Mouse (Mus musculus) CH12.LX (cell line): ENCODE measurements around the gene Pbx2. TPM values are rescaled to one million over a fixed set of nuclear protein-coding genes. Genes with fewer than 3 reads are reported as not detected.

Experiments
- DNase-seq: peaks from one replicate; pipeline ENCODE4 v3.0.0-alpha.2; 2013; ENCODE audit errors: extremely low read depth
- H3K27ac ChIP-seq: 2 replicates; pipeline ENCODE4 v1.5.1; 2012; ENCODE audit warnings: low read depth, mild to moderate bottlenecking, control low read depth, moderate library complexity; ENCODE audit not compliant: insufficient read depth
- H3K27me3 ChIP-seq: replicated peaks from 2 replicates; pipeline ENCODE3; 2012; ENCODE audit warnings: inconsistent platforms
- H3K36me3 ChIP-seq, 2 experiments: replicated peaks in 1 of 2; 2 replicates each; pipeline versions ENCODE3 to v1.6.1; 2012; ENCODE audit warnings: inconsistent platforms in 1 of 2, low read length in 1 of 2, mild to moderate bottlenecking in 1 of 2, mixed read lengths in 1 of 2, moderate library complexity in 1 of 2; ENCODE audit not compliant: control insufficient read depth in 1 of 2, insufficient read depth in 1 of 2
- H3K4me1 ChIP-seq, 2 experiments: 2 replicates each; pipeline ENCODE4 v1.6.1; 2012; ENCODE audit warnings: inconsistent platforms in 1 of 2, moderate library complexity in 1 of 2; ENCODE audit not compliant: insufficient read depth in 2 of 2, control insufficient read depth in 1 of 2
- H3K4me2 ChIP-seq: 2 replicates; pipeline ENCODE4 v1.6.1; 2012; ENCODE audit warnings: low read depth, mild to moderate bottlenecking, control low read depth; ENCODE audit not compliant: poor library complexity, insufficient read depth, severe bottlenecking
- H3K4me3 ChIP-seq, 3 experiments: fragments of 150-350 bp in 1 of 3; sonication (generic) in 1 of 3; replicated peaks in 1 of 3; 2 replicates each; pipeline versions ENCODE3 to v1.5.1; 2011 to 2012; ENCODE audit warnings: low read depth in 2 of 3, low read length in 2 of 3, mild to moderate bottlenecking in 2 of 3, moderate library complexity in 2 of 3, control low read depth in 1 of 3, improper control_type of control experiment in 1 of 3, inconsistent platforms in 1 of 3, mixed read lengths in 1 of 3; ENCODE audit not compliant: poor library complexity in 1 of 3
- H3K79me2 ChIP-seq: replicated peaks from 2 replicates; pipeline ENCODE4 v1.6.1; 2012; ENCODE audit warnings: mild to moderate bottlenecking, moderate library complexity; ENCODE audit not compliant: control insufficient read depth, poor library complexity, insufficient read depth, severe bottlenecking; ENCODE audit errors: extremely low read depth
- H3K9ac ChIP-seq: 2 replicates; pipeline ENCODE4 v1.6.1; 2012; ENCODE audit warnings: low read depth, mild to moderate bottlenecking, control low read depth, moderate library complexity; ENCODE audit not compliant: insufficient read depth
- H3K9me3 ChIP-seq: replicated peaks from 2 replicates; pipeline ENCODE3; 2012; ENCODE audit warnings: low read length, inconsistent platforms, mixed read lengths
- BHLHE40 ChIP-seq: IDR thresholded peaks from 2 replicates; pipeline ENCODE4 v1.6.1; 2011; ENCODE audit warnings: mild to moderate bottlenecking, low read depth, low read length, improper control_type of control experiment
- CHD1 ChIP-seq: IDR thresholded peaks from 2 replicates; pipeline ENCODE4 v1.6.1; 2012; ENCODE audit warnings: low read depth, low read length, improper control_type of control experiment, inconsistent platforms
- CHD2 ChIP-seq: IDR thresholded peaks from 2 replicates; pipeline ENCODE4 v1.6.1; 2011; ENCODE audit warnings: low read length, improper control_type of control experiment
- CTCF ChIP-seq, 2 experiments: IDR thresholded peaks in 1 of 2; conservative IDR thresholded peaks in 1 of 2; 2 replicates each; pipeline ENCODE4 v1.5.1; 2011 to 2012; ENCODE audit warnings: low read depth in 2 of 2, low read length in 2 of 2, improper control_type of control experiment in 1 of 2, inconsistent platforms in 1 of 2, mild to moderate bottlenecking in 1 of 2, moderate library complexity in 1 of 2
- ELF1 ChIP-seq: IDR thresholded peaks from 2 replicates; pipeline ENCODE4 v1.6.1; 2014; ENCODE audit warnings: low read depth, mild to moderate bottlenecking, inconsistent platforms, low read length, improper control_type of control experiment
- EP300 ChIP-seq: IDR thresholded peaks from 2 replicates; pipeline ENCODE4 v1.6.1; 2011; ENCODE audit warnings: low read length, improper control_type of control experiment
- ETS1 ChIP-seq: conservative IDR thresholded peaks from 2 replicates; pipeline ENCODE4 v1.6.1; 2012; ENCODE audit warnings: low read depth, mild to moderate bottlenecking, inconsistent platforms, low read length, improper control_type of control experiment, moderate library complexity
- IRF4 ChIP-seq: IDR thresholded peaks from 2 replicates; pipeline ENCODE4 v1.6.1; 2014; ENCODE audit warnings: low read depth, mild to moderate bottlenecking, inconsistent platforms, low read length, improper control_type of control experiment
- KAT2A ChIP-seq: IDR thresholded peaks from 2 replicates; pipeline ENCODE4 v1.6.1; 2012; ENCODE audit warnings: low read length, improper control_type of control experiment, inconsistent platforms; ENCODE audit not compliant: insufficient replicate concordance
- MAFK ChIP-seq: IDR thresholded peaks from 2 replicates; pipeline ENCODE4 v1.6.1; 2011; ENCODE audit warnings: low read length, improper control_type of control experiment; ENCODE audit not compliant: insufficient replicate concordance
- MAX ChIP-seq: IDR thresholded peaks from 2 replicates; pipeline ENCODE4 v1.6.1; 2011; ENCODE audit warnings: low read length, improper control_type of control experiment
- MAZ ChIP-seq: IDR thresholded peaks from 2 replicates; pipeline ENCODE4 v1.6.1; 2012; ENCODE audit warnings: low read depth, mild to moderate bottlenecking, inconsistent platforms, low read length, improper control_type of control experiment, moderate library complexity
- MXI1 ChIP-seq: IDR thresholded peaks from 2 replicates; pipeline ENCODE4 v1.6.1; 2011; ENCODE audit warnings: mild to moderate bottlenecking, low read depth, low read length, improper control_type of control experiment
- NELFE ChIP-seq: IDR thresholded peaks from 2 replicates; pipeline ENCODE4 v1.6.1; 2011; ENCODE audit warnings: low read depth, low read length, improper control_type of control experiment
- NRF1 ChIP-seq: IDR thresholded peaks from 2 replicates; pipeline ENCODE4 v1.6.1; 2014; ENCODE audit warnings: low read depth, mild to moderate bottlenecking, inconsistent platforms, low read length, improper control_type of control experiment, moderate library complexity
- POLR2A ChIP-seq: IDR thresholded peaks from 2 replicates; pipeline ENCODE4 v1.6.1; 2011; ENCODE audit warnings: low read depth, mild to moderate bottlenecking, improper control_type of control experiment, low read length
- POLR2AphosphoS2 ChIP-seq: IDR thresholded peaks from 2 replicates; pipeline ENCODE4 v1.6.1; 2011; ENCODE audit warnings: low read depth, low read length, improper control_type of control experiment
- RAD21 ChIP-seq: IDR thresholded peaks from 2 replicates; pipeline ENCODE4 v1.6.1; 2011; ENCODE audit warnings: low read depth, mild to moderate bottlenecking, low read length, improper control_type of control experiment, moderate library complexity
- RCOR1 ChIP-seq: conservative IDR thresholded peaks from 2 replicates; pipeline ENCODE4 v1.6.1; 2012; ENCODE audit warnings: low read depth, mild to moderate bottlenecking, inconsistent platforms, low read length, improper control_type of control experiment
- SIN3A ChIP-seq: IDR thresholded peaks from 2 replicates; pipeline ENCODE4 v1.6.1; 2012; ENCODE audit warnings: low read length, improper control_type of control experiment, inconsistent platforms
- SMC3 ChIP-seq: IDR thresholded peaks from 2 replicates; pipeline ENCODE4 v1.6.1; 2011; ENCODE audit warnings: low read depth, low read length, improper control_type of control experiment
- TBP ChIP-seq: conservative IDR thresholded peaks from 2 replicates; pipeline ENCODE4 v1.6.1; 2011; ENCODE audit warnings: low read depth, low read length, improper control_type of control experiment
- TCF12 ChIP-seq: IDR thresholded peaks from 2 replicates; pipeline ENCODE4 v1.6.1; 2014; ENCODE audit warnings: low read depth, mild to moderate bottlenecking, inconsistent platforms, low read length, improper control_type of control experiment
- UBTF ChIP-seq: IDR thresholded peaks from 2 replicates; pipeline ENCODE4 v1.6.1; 2012; ENCODE audit warnings: low read depth, mild to moderate bottlenecking, inconsistent platforms, low read length, improper control_type of control experiment, moderate library complexity
- USF1 ChIP-seq: IDR thresholded peaks from 2 replicates; pipeline ENCODE4 v1.6.1; 2014; ENCODE audit warnings: low read depth, mild to moderate bottlenecking, inconsistent platforms, low read length, improper control_type of control experiment
- ZMIZ1 ChIP-seq: IDR thresholded peaks from 2 replicates; pipeline ENCODE4 v1.6.1; 2012; ENCODE audit warnings: low read depth, mild to moderate bottlenecking, inconsistent platforms, low read length, improper control_type of control experiment
- ZNF384 ChIP-seq: IDR thresholded peaks from 2 replicates; pipeline ENCODE4 v1.6.1; 2012; ENCODE audit warnings: low read depth, low read length, improper control_type of control experiment, inconsistent platforms
- dilution Hi-C: fragments of 300-500 bp; cut with MboI; formaldehyde crosslinking; loops from 2 replicates; pipeline ENCODE4 v1.14.3; 2020; ENCODE audit warnings: low sequenced_read_pairs; ENCODE audit not compliant: extremely low pct_unique_long_range_greater_than_20kb, extremely low pct_ligation_motif_present
- in situ Hi-C: fragments of 300-500 bp; cut with MboI; formaldehyde crosslinking; loops from 3 replicates; pipeline ENCODE4 v1.14.3; 2019; ENCODE audit warnings: low sequenced_read_pairs, low pct_ligation_motif_present, low pct_unique_long_range_greater_than_20kb, mixed read lengths
- polyA plus RNA-seq: library from polyadenylated mRNA; unstranded; fragments of >175 nt; gene quantifications from 2 replicates; pipeline ENCODE4 v1.2.1, GENCODE M21; 2012; ENCODE audit warnings: low read depth; ENCODE audit not compliant: insufficient read length
- total RNA-seq, 2 experiments: library from RNA; depleted of rRNA; stranded (reverse); fragments of 300-350 nt in 1 of 2; fragments of >200 nt in 1 of 2; gene quantifications; 2 replicates each; pipeline ENCODE4 v1.2.3; 2012 to 2014

Gene Pbx2
- total and polyA plus RNA-seq, 3 experiments = 30.0 to 50.5 (median 41.0) TPM

DNA sequence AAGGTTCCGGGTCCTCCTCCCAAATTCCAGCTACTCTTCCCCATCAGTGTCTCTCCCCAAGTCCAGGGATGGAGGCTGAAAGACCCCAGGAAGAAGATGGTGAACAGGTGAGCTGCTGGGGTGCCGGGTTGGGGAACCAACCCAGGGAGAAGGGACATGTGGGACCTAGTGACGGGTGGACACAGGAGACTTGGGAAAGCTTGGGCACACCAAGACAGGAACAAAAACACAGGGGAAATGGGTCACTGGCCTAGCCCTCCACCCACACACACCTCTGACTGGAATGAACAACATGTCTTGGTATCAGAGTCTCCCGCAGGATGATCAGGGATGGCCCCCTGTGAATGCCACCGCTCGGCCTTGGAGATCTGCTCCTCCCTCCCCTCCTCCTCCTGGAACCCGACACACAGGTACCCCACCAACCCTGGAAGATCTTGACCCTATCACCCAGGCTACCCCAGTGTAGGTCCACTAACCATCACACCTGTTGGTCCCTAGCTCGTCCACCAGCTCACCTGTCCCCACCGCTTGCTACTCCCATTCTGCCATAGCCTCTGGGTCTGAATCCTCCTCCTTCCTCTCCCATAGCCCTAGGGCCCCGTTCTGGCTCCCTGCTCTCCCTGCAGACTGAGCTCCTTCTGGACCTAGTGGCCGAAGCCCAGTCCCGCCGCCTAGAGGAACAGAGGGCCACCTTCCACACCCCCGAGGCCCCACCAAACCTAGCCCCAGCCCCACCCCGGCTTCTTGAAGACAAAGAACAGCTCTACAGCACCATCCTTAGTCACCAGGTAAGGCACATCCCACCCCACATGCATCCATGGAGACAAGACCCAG is 695 bp upstream of the Pbx2 start:
- H3K36me3 ChIP-seq = peaks cover 11 to 22% of the 10 kb centered on the region in 2 experiments
- peak overlapping the region; percentile 51 to 88 (median 82) for H3K4me3 ChIP-seq
- dilution Hi-C loops (no loop called here), in situ Hi-C loops (no loop called here)
- H3K27ac ChIP-seq = peak overlapping the region; percentile 85
- H3K4me1 ChIP-seq = peaks cover 8 to 49% of the 10 kb centered on the region in 2 experiments; a peak in 2 of 4 replicates
- peak overlapping the region; percentile 67 for H3K9ac ChIP-seq
- H3K9me3 ChIP-seq = no peaks in the 10 kb centered on the region
- H3K27me3 ChIP-seq = no peaks in the 10 kb centered on the region
- no peak for DNase-seq
- peak overlapping the region; percentile 73 for H3K4me2 ChIP-seq
- TF ChIP-seq RAD21 (no peak), ETS1 (no peak), NELFE (no peak), RCOR1 (no peak), TBP (no peak), USF1 (no peak), ELF1 (no peak), CHD1 (no peak), MAX (no peak), MAZ (no peak), CTCF (conservative IDR thresholded peaks at IDR 0.05 in 1 of 2, IDR thresholded peaks at IDR 0.05 in 1 of 2; ENCODE audit: low read depth in 2 of 2, low read length in 2 of 2) (no peak), UBTF (no peak), TCF12 (no peak), MXI1 (no peak), SMC3 (no peak), IRF4 (no peak), SIN3A (no peak), EP300 (no peak)
- H3K79me2 ChIP-seq = no peaks in the 10 kb centered on the region; the same call in 1 of the 2 replicates

DNA sequence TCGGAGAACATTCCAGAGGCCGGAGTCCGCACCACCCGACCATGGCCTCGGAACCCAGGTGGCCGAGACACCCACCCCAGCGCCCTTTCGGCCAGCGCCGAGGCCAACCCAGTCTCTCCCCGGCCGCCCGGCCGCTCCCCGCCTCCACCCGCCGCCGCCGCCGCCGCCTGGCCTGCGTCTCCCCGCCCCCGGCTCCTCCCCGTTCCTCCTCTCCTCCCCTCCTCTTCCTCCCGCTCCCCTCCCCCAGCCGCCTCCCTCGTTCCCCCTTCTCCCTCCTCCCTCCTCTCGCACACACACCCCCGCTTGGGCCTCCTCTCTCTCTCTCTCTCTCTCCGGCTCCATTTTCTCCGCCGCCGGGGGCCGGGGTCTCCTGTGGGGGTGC is 919 bp downstream of the Pbx2 start:
- peaks cover 16 to 34% of the 10 kb centered on the region in 2 experiments for H3K36me3 ChIP-seq
- H3K4me3 ChIP-seq = peak overlapping the region; percentile 57 to 82 (median 63)
- H3K79me2 ChIP-seq = no peaks in the 10 kb centered on the region; the same call in 1 of the 2 replicates
- peak; percentile 88 for DNase-seq
- H3K9me3 ChIP-seq = no peaks in the 10 kb centered on the region
- H3K4me1 ChIP-seq = peaks cover 8 to 41% of the 10 kb centered on the region in 2 experiments; a peak in 2 of 4 replicates
- no peaks in the 10 kb centered on the region for H3K27me3 ChIP-seq
- TF ChIP-seq MAX (no peak), RCOR1 (no peak), ZNF384 (no peak), BHLHE40 (no peak; the same call in 1 of the 2 replicates), TCF12 (0 out of 2 replicates have a peak, but pooled peaks have one; percentile 19), KAT2A (no peak), IRF4 (peak; percentile 45; the same call in 1 of the 2 replicates), MAFK (no peak), MAZ (peak; percentile 95), CHD1 (no peak), MXI1 (no peak), UBTF (no peak), TBP (no peak), ELF1 (no peak; the same call in 1 of the 2 replicates), ZMIZ1 (peak; percentile 39; the same call in 1 of the 2 replicates), NELFE (peak; percentile 39; the same call in 1 of the 2 replicates), POLR2AphosphoS2 (no peak), CHD2 (peak; percentile 84), POLR2A (peak; percentile 60), NRF1 (no peak)
- H3K27ac ChIP-seq = peak overlapping the region; percentile 85; the same call in 1 of the 2 replicates
- peak overlapping the region; percentile 95 for H3K9ac ChIP-seq
- dilution Hi-C loops (no loop called here), in situ Hi-C loops (no loop called here)
- H3K4me2 ChIP-seq = peak overlapping the region; percentile 73
